Mouse (Mus musculus): ENCODE measurements around the gene Erp29.

Gene Erp29

GRCm38 (mm10) chr5:121386120-121386909, 66.0 kb downstream of the Erp29 start:
- DNase-seq: no peak

- peak; percentile 95 for DNase-seq
Measured at GRCm38 (mm10) chr5:121385461-121386119, 66.7 kb downstream of the Erp29 start, which contains the start of gene Trafd1. Trafd1 (minus strand) TSS chr5:121385632.

GRCm38 (mm10) chr5:121384757-121385460, 67.4 kb downstream of the Erp29 start:
- DNase-seq: no peak

GRCm38 (mm10) chr5:121383857-121384756, 68.2 kb downstream of the Erp29 start:
- DNase-seq: peak; percentile 35

- DNase-seq: no peak
Measured at GRCm38 (mm10) chr5:121380692-121381091, 71.6 kb downstream of the Erp29 start.

- DNase-seq: no peak
Measured at GRCm38 (mm10) chr5:121378678-121379256, 73.5 kb downstream of the Erp29 start.

Measured in cerebellum, adult 11-12 months (tissue).